Mouse (Mus musculus) embryonic fibroblast, embryonic 13.5 days (primary cell): ENCODE results near the gene Noxo1.

Experiments
- CTCF ChIP-seq: IDR thresholded peaks from 2 replicates; pipeline ENCODE4 v1.5.1; 2011; ENCODE audit warnings: mild to moderate bottlenecking, control low read depth, low read length, moderate library complexity, borderline replicate concordance; ENCODE audit not compliant: insufficient read depth
- POLR2A ChIP-seq: IDR thresholded peaks from 2 replicates; pipeline ENCODE4 v1.6.1; 2011; ENCODE audit warnings: low read depth, mild to moderate bottlenecking, control low read depth, low read length, moderate library complexity

DNA sequence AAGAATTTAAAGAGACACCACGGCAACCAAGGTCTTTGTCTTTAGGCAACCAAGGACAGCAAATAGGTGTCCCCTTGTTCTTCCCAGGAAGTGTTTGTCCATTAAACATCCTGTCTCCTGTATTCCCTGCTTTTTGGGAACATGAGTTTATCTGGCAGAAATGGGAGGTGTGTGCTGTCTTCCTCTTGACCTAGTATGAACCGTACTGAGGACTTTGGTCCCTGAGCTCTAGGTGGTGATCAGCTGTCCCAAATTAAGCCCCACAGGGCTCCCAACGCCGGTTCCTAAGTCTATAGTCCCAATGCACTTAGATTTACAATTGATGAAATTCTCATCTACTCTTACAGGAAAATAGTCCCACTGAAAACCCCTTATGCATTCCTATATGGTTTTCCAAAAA is 45.3 kb upstream of the Noxo1 start:
- TF ChIP-seq CTCF, result no peak
- TF ChIP-seq POLR2A, result no peak
